Mouse (Mus musculus): ENCODE measurements around the gene Olfr1154.

Olfr1154 gene

DNA sequence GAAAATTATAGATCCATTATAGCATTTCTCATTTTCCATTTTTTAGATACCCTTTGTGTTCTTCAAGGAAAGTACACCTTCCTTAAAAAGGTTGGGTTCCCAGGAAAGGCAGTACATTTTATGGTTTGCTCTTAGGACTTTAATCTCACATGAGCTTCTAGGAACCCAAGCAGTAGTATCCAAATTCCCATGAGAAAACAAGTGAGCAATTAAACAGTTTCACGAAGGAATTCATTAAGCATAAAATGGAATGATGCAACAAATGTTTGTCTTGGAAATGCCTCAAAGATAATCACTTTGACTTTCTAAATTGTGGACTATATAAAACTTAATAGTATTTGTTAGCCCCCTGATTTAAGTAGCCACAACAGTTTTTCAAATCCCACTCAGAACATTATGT is at the start of gene Olfr1154:
TSS of gene Olfr1154 (minus strand) at position 101 of the 400 bp plus-strand sequence.
- DNase-seq (ENCODE audit: low read depth): no peak

DNA sequence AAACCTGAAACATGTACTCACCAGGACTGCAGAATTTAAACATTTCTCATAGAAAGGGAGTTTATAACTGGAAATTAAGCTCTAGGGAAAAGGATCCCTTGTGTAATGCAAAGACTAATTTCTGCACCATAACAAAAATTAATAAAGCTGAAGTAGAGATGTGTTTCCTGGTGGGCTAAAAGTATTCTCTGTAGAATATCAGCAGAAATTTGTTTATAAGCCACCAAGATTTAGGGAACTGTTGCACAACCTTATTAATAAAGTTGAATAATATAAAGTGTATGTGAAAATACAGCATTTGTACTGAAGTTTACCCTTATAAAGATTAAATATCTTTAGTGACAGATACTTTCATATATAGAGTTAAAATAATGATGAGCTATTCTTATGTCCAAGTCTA is 48.0 kb upstream of the Olfr1154 start, which contains the start of gene Olfr1156:
TSS of gene Olfr1156 (minus strand) at position 101 of the 400 bp plus-strand sequence.
- DNase-seq (ENCODE audit: low read depth): no peak

DNA sequence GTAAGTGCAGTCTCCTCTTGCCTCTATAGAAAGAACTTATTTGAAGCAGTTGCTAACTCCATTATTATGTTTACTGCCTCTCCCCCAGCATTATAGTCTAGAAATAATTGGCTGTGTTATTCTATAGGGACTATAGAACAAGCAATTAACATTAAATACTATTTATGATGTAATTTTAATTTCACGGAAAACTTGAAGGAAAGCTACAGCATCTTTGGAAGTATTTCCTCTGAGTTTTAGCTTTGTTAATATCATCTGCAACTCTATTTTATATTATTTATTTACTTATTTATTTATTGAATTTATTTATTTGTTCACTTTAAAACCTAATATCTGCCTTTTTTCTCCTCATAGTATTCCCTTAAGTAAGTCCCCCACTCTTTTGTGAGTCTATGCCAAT is 40.1 kb upstream of the Olfr1154 start, which contains the start of gene Olfr1155:
TSS of gene Olfr1155 (minus strand) at position 101 of the 400 bp plus-strand sequence.
- no peak for DNase-seq (ENCODE audit: low read depth)

DNA sequence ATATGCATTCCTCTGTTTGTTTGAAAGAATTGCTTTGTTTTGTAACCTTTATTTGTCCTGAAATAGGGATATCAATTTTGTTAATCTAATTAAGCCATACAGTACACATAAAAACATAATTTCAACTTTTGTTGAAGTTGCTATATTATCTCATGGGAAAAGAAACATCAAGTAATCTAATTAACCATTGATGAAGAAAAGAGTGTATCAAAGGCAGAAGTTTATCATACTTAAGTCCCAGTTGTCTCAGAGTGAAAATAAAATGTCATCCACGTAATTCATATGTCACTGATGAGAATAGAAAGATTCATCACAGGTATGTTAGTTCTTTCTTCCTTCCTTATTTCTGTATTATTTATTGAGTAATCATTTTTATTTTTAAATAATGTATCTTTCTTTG is 10.3 kb downstream of the Olfr1154 start, which contains the start of gene Olfr1153:
TSS of gene Olfr1153 (plus strand) at position 301 of the 400 bp plus-strand sequence.
- DNase-seq (ENCODE audit: low read depth): no peak

DNA sequence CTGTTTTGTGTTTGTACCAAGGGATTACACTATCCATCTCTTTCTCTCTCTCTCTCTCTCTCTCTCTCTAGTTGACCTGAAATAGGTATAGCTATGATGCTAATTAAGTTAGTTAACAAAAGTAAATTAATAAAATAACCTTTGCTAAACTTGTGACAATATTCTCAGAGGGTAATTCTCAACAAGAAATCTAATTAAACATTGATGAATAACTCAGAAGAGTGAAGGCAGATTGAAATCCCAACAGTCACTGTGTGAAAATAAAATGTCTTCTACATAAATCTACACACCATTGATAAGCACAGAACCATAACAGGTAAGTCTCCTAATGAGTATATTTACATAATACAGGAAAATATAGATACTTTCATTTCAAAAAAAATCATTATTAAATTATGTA is 38.8 kb downstream of the Olfr1154 start, which contains the start of gene Olfr1152:
TSS of gene Olfr1152 (plus strand) at position 301 of the 400 bp plus-strand sequence.
- no peak for DNase-seq (ENCODE audit: low read depth)

DNA sequence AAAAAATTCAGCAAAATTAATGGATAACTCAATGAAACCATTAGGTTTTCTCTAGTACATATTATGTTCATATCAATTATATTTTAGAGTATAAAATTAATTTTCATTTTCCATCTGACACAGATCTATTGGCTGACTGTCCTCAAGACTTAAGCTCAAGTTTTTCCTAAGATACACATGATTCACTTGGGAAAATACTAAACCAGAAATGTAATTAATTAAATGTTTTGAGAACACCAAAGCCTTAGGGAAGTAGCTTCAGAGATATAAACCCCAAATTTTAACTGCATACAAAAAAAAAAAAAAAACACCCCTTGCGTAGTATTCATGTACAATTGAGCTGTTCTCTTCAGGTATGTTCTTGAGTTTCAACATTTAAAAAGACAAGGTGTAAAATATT is 49.4 kb downstream of the Olfr1154 start, which contains the start of gene Olfr1151:
TSS of gene Olfr1151 (plus strand) at position 301 of the 400 bp plus-strand sequence.
- no peak for DNase-seq (ENCODE audit: low read depth)
